Mouse (Mus musculus) limb, embryonic 12.5 days (tissue): ENCODE data around the gene Mgam. TPM values are rescaled to one million over a fixed set of nuclear protein-coding genes. Genes with fewer than 3 reads are reported as not detected.
A peak's percentile ranks its signal among the peaks of the same experiment; 100 is the strongest.
"Not testable (repeated sequence)": the region's sequence is repeated elsewhere in the genome, so short reads cannot be mapped to it uniquely, and the experiment has no call there.

Experiments used
- ATAC-seq: fragments of 200-750 bp; cut with Nextera tagmentation; 2 replicates; pipeline ENCODE4 v1.8.0; 2017; ENCODE audit warnings: low read depth, moderate TSS enrichment; ENCODE audit not compliant: insufficient number of reproducible peaks, insufficient read depth, low FRiP score, low TSS enrichment
- H3K27ac ChIP-seq: fragments of 300-500 bp; sonication (generic); 2 replicates; pipeline ENCODE4 v1.5.1; 2016; ENCODE audit warnings: mild to moderate bottlenecking, moderate library complexity
- H3K27me3 ChIP-seq: fragments of 300-500 bp; sonication (generic); 2 replicates; pipeline ENCODE4 v1.6.1; 2016; ENCODE audit warnings: mild to moderate bottlenecking, moderate library complexity
- H3K36me3 ChIP-seq: fragments of 300-500 bp; sonication (generic); 2 replicates; pipeline ENCODE4 v1.6.1; 2016; ENCODE audit warnings: mild to moderate bottlenecking, moderate library complexity
- H3K4me1 ChIP-seq: fragments of 300-500 bp; sonication (generic); replicated peaks from 2 replicates; pipeline ENCODE4 v1.6.1; 2016
- H3K4me2 ChIP-seq: fragments of 300-500 bp; sonication (generic); 2 replicates; pipeline ENCODE4 v1.6.1; 2016; ENCODE audit warnings: mild to moderate bottlenecking, moderate library complexity
- H3K4me3 ChIP-seq: fragments of 300-500 bp; sonication (generic); replicated peaks from 2 replicates; pipeline ENCODE4 v1.5.1; 2016; ENCODE audit warnings: mild to moderate bottlenecking
- H3K9ac ChIP-seq: fragments of 300-500 bp; sonication (generic); replicated peaks from 2 replicates; pipeline ENCODE4 v1.6.1; 2016; ENCODE audit warnings: mild to moderate bottlenecking, moderate library complexity
- H3K9me3 ChIP-seq: fragments of 300-500 bp; sonication (generic); 2 replicates; pipeline ENCODE4 v1.6.1; 2016; ENCODE audit warnings: mild to moderate bottlenecking, moderate library complexity
- whole genome bisulfite sequencing: fragments of 180-500 bp; shearing (Covaris S2); methylation state at CpG from one replicate; pipeline ENCODE4 v1.1.7; 2016; 5-methylcytosine and 5-hydroxymethylcytosine counted together
- polyA plus RNA-seq: library from polyadenylated mRNA; unstranded; fragments of >200 nt; fragmentation: Nextera tagmentation; extraction: Ambion mirVana; gene quantifications from 2 replicates; pipeline ENCODE4 v1.2.1, GENCODE M21; 2016

The Mgam gene
- polyA plus RNA-seq = not detected in 2 replicates

DNA sequence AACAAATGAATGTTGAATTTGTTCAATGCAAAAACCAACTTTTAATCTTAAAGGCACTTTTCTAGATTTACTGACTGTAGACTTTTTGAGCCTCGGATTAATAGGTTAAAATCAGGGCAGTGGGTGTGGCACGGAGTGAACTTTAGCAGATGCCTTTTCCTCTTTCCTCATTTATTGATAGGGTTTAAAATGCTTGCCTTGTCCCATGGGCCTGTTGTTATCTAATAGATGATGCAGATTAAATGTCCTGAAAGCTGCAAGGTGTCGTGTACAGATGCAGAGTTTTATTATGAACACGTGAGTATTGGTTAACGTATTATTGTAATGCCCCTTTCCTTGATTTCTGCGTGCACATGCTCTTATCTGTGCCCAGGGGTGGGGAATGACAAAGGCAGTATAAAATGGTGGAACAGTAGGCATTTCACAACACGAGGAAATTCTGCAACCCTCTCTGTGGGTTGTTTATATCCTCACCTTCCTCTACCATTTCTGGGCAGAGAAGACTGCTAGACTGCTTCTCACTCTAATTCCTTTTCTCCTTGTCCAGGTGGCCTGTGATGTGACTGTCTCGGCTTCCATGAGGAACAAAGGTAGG is at the start of gene Mgam:
Mgam (plus strand) TSS at position 426 of the 595 bp plus-strand sequence.
- no peak within 1 kb of the TSS for H3K9ac ChIP-seq
- 86% methylated on average over 8 of the region's 8 CpGs for WGBS
- H3K27me3 ChIP-seq = no peaks in the 10 kb centered on the region
- no peak within 1 kb of the TSS for H3K4me3 ChIP-seq
- H3K4me2 ChIP-seq = no peak within 1 kb of the TSS
- no peak within 1 kb of the TSS for H3K27ac ChIP-seq
- H3K36me3 ChIP-seq = no peaks in the 10 kb centered on the region
- no peaks in the 10 kb centered on the region for H3K9me3 ChIP-seq
- no peak for ATAC-seq
- no peaks in the 10 kb centered on the region for H3K4me1 ChIP-seq

- H3K36me3 ChIP-seq = no peaks in the 10 kb centered on the region
- WGBS = 78% methylated on average over 6 of the region's 6 CpGs
- no peaks in the 10 kb centered on the region for H3K9me3 ChIP-seq
- ATAC-seq = no peak
- H3K27me3 ChIP-seq = no peaks in the 10 kb centered on the region
- no peak overlapping the region for H3K4me2 ChIP-seq
- H3K27ac ChIP-seq = no peak overlapping the region
- H3K4me1 ChIP-seq = no peaks in the 10 kb centered on the region
- no peak overlapping the region for H3K9ac ChIP-seq
- no peak overlapping the region for H3K4me3 ChIP-seq
Measured at GRCm38 (mm10) chr6:40584336-40584735, 44.3 kb upstream of the Mgam start.

GRCm38 (mm10) chr6:40585645-40586044 is 43.0 kb upstream of the Mgam start, which contains the start of gene Clec5a:
Gene Clec5a (minus strand): TSS chr6:40585821.
- no peak within 1 kb of the TSS for H3K27ac ChIP-seq
- no peak within 1 kb of the TSS for H3K4me3 ChIP-seq
- H3K9me3 ChIP-seq = no peaks in the 10 kb centered on the region
- 84% methylated on average over 5 of the region's 5 CpGs for WGBS
- no peaks in the 10 kb centered on the region for H3K4me1 ChIP-seq
- H3K36me3 ChIP-seq = no peaks in the 10 kb centered on the region
- no peak within 1 kb of the TSS for H3K9ac ChIP-seq
- H3K27me3 ChIP-seq = no peaks in the 10 kb centered on the region
- H3K4me2 ChIP-seq = no peak within 1 kb of the TSS
- ATAC-seq = no peak

- 95% methylated on average over 2 of the region's 2 CpGs for WGBS
- no peaks in the 10 kb centered on the region for H3K4me1 ChIP-seq
- H3K27me3 ChIP-seq = no peaks in the 10 kb centered on the region
- no peaks in the 10 kb centered on the region for H3K9me3 ChIP-seq
- ATAC-seq = no peak
- H3K9ac ChIP-seq = no peak overlapping the region
- no peaks in the 10 kb centered on the region for H3K36me3 ChIP-seq
- no peak overlapping the region for H3K4me3 ChIP-seq
- no peak overlapping the region for H3K4me2 ChIP-seq
- no peak overlapping the region for H3K27ac ChIP-seq
Measured at GRCm38 (mm10) chr6:40588346-40588745, 40.3 kb upstream of the Mgam start.

DNA sequence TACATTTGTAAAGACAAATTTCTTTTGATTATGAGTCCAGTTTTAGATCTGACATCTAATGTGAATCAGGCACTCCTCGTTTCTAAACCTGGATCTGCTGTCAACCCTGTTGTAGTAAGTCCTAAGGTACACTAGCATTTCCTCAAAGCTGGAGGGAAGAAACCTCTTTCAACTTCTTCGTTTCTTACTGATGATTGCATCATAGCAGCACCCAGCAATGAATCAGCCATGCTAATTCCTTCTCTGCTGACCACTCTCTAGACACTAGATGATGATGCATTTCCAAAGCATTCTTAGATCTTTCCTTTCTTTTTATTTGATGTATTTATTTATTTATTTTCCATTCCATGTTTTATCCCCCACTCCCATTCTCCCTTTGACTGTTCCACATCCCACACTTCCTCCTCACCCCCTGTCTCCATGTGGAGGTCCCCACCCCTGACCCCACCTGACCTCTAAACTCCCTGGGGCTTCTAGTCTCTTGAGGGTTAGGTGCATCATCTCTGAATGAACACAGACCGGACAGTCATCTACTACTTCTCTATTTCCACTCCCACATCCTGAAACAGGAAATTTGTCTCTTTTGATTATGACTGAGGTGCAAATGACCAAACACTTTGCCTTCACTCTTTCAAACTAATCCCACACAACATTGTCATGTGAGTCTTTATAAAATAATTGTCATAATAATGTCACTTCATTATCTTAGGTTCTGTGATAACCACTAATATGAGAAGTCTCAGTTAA is 33.7 kb upstream of the Mgam start:
- WGBS = 74% methylated on average over 3 of the region's 3 CpGs
- Histone ChIP-seq H3K4me3 (no peak overlapping the region), H3K4me1 (no peaks in the 10 kb centered on the region), H3K27ac (no peak overlapping the region), H3K9me3 (no peaks in the 10 kb centered on the region), H3K27me3 (no peaks in the 10 kb centered on the region), H3K36me3 (no peaks in the 10 kb centered on the region), H3K4me2 (no peak overlapping the region), H3K9ac (no peak overlapping the region)
- ATAC-seq = no peak

DNA sequence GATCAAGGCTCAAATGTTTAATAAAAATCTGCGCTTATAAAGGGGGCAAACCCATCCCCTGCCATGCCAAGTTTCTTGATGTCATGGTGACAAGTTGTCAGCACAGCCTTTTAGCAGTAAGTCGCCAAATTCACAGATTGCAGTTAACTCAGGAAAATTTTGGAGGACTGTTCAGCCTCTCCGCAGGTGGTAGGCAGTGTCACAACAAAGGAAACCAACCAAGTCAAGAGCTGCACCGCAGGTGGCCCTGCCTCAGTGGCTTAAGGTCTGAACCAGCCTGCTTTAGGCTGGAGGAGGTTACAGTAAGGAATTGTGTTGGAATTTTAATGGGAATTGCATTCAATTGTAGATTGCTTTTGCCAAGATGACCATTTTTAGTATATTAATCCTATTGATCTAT is 30.1 kb upstream of the Mgam start:
- not testable (repeated sequence) for H3K9ac ChIP-seq, ATAC-seq, H3K9me3 ChIP-seq, H3K27me3 ChIP-seq, H3K27ac ChIP-seq, H3K4me1 ChIP-seq, H3K36me3 ChIP-seq, H3K4me3 ChIP-seq, H3K4me2 ChIP-seq
- WGBS = 33% methylated on average over 4 of the region's 4 CpGs

DNA sequence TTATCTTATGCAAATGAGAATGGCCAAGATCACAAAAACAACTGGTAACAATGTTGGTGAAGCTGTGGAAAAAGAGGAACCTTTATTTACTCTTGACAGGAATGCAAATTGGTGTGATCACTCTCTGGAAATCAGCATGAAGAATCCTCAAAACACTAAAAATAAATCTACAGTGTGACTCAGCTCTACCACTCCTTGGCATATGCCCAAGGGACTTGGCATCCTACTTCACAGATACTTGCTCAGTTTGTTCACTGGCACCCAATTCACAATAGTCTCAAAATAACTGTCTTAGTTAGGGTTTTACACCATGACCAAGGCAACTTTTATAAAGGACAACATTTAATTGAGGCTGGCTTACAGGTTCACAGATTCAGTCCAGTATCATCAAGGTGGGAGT is 21.2 kb upstream of the Mgam start:
- Histone ChIP-seq H3K36me3 (no peaks in the 10 kb centered on the region), H3K4me3 (no peak overlapping the region), H3K27ac (no peak overlapping the region), H3K9me3 (no peaks in the 10 kb centered on the region), H3K9ac (no peak overlapping the region), H3K27me3 (no peaks in the 10 kb centered on the region), H3K4me2 (no peak overlapping the region), H3K4me1 (no peaks in the 10 kb centered on the region)
- no peak for ATAC-seq

GRCm38 (mm10) chr6:40610244-40610643 is 18.4 kb upstream of the Mgam start:
- Histone ChIP-seq H3K27me3 (no peaks in the 10 kb centered on the region), H3K9ac (no peak overlapping the region), H3K27ac (no peak overlapping the region), H3K9me3 (no peaks in the 10 kb centered on the region), H3K4me3 (no peak overlapping the region), H3K36me3 (no peaks in the 10 kb centered on the region), H3K4me1 (no peaks in the 10 kb centered on the region), H3K4me2 (no peak overlapping the region)
- WGBS = 86% methylated on average over 8 of the region's 8 CpGs
- ATAC-seq = no peak

DNA sequence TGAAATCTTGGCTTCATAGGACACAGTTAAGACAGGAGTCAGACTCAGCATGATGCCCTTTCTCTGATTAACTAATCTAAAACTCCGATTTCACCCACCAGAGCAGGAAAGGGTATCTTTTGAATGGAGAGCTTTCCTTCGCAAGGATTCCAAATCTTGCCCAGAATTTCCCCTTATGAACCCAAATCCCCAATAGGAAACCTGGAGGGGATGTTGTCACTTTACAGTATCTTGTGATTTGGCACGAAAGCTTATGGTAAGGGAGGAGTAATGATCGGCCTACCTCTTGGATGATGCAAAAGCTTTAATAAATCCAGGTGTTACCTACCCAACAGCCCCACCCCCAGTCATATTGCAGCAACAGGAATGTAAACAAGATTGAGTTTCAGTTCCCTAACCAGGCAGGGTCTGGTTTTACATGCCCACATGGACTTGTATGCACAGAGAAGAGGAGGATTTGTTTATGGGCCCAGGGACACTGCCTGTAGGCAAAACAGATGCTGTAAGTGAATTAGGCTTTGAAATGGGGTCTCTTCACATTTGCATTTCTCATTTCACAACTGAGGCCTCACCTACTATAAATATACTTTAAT is 15.3 kb upstream of the Mgam start, which contains the start of gene Tas2r138:
Tas2r138 (minus strand) TSS at position 51 of the 593 bp plus-strand sequence.
- no peaks in the 10 kb centered on the region for H3K4me1 ChIP-seq
- H3K9ac ChIP-seq = no peak within 1 kb of the TSS
- H3K36me3 ChIP-seq = no peaks in the 10 kb centered on the region
- 84% methylated on average over 4 of the region's 4 CpGs for WGBS
- no peak for ATAC-seq
- H3K4me2 ChIP-seq = no peak within 1 kb of the TSS
- H3K27me3 ChIP-seq = no peaks in the 10 kb centered on the region
- no peaks in the 10 kb centered on the region for H3K9me3 ChIP-seq
- no peak within 1 kb of the TSS for H3K4me3 ChIP-seq
- no peak within 1 kb of the TSS for H3K27ac ChIP-seq

- Histone ChIP-seq H3K4me1 (no peaks in the 10 kb centered on the region), H3K4me2 (no peak overlapping the region), H3K9me3 (no peaks in the 10 kb centered on the region), H3K27me3 (no peaks in the 10 kb centered on the region), H3K27ac (no peak overlapping the region), H3K36me3 (no peaks in the 10 kb centered on the region), H3K4me3 (no peak overlapping the region), H3K9ac (no peak overlapping the region)
- peak; percentile 56; the same call in 1 of the 2 replicates for ATAC-seq
- WGBS = 26% methylated on average over 2 of the region's 2 CpGs
Measured at GRCm38 (mm10) chr6:40617965-40618364, 10.7 kb upstream of the Mgam start.

GRCm38 (mm10) chr6:40626111-40626510 is 2.5 kb upstream of the Mgam start:
- Histone ChIP-seq H3K4me3 (no peak overlapping the region), H3K27ac (no peak overlapping the region), H3K4me2 (no peak overlapping the region), H3K36me3 (no peaks in the 10 kb centered on the region), H3K9ac (no peak overlapping the region), H3K27me3 (no peaks in the 10 kb centered on the region), H3K4me1 (no peaks in the 10 kb centered on the region), H3K9me3 (no peaks in the 10 kb centered on the region)
- ATAC-seq = no peak
- 67% methylated on average over 1 of the region's 1 CpGs for WGBS
